Mouse (Mus musculus) C2C12 (cell line): ENCODE data around the gene Tomm20. TPM values are rescaled to one million over a fixed set of nuclear protein-coding genes. Genes with fewer than 3 reads are reported as not detected.
"Not testable (repeated sequence)": the region's sequence is repeated elsewhere in the genome, so short reads cannot be mapped to it uniquely, and the experiment has no call there.

Source experiments
- H3K27me3 ChIP-seq: one replicate; pipeline ENCODE4 v1.6.1; 2011; ENCODE audit not compliant: control insufficient read depth, insufficient read depth, insufficient read length
- H3K36me3 ChIP-seq: one replicate; pipeline ENCODE4 v1.6.1; 2011; ENCODE audit not compliant: control insufficient read depth, insufficient read depth
- H3K4me3 ChIP-seq: one replicate; pipeline ENCODE4 v1.5.1; 2011; ENCODE audit warnings: mild to moderate bottlenecking, control low read depth; ENCODE audit not compliant: poor library complexity, insufficient read depth, severe bottlenecking
- H3K79me2 ChIP-seq: one replicate; pipeline ENCODE4 v1.6.1; 2011; ENCODE audit not compliant: control insufficient read depth, insufficient read depth
- H3K79me3 ChIP-seq: one replicate; pipeline ENCODE4 v1.6.1; 2011; ENCODE audit warnings: low read depth, control low read depth
- H3ac ChIP-seq: one replicate; pipeline ENCODE3; 2011; ENCODE audit warnings: low read depth; ENCODE audit not compliant: control insufficient read depth, insufficient read length
- CEBPB ChIP-seq: IDR thresholded peaks from one replicate; pipeline ENCODE4 v1.6.1; 2011; ENCODE audit warnings: low read depth, mild to moderate bottlenecking, control low read depth, moderate library complexity
- CTCF ChIP-seq: IDR thresholded peaks from one replicate; pipeline ENCODE4 v1.5.1; 2011; ENCODE audit not compliant: control insufficient read depth, insufficient read depth, insufficient read length
- FOSL1 ChIP-seq: IDR thresholded peaks from one replicate; pipeline ENCODE4 v1.8.0; 2011; ENCODE audit warnings: mild to moderate bottlenecking, low read length; ENCODE audit not compliant: poor library complexity, insufficient read depth, severe bottlenecking
- MAX ChIP-seq: IDR thresholded peaks from one replicate; pipeline ENCODE4 v1.6.1; 2011; ENCODE audit warnings: mild to moderate bottlenecking, control low read depth
- MYOD1 ChIP-seq: IDR thresholded peaks from one replicate; pipeline ENCODE4 v1.6.1; 2011; ENCODE audit warnings: low read depth; ENCODE audit not compliant: control insufficient read depth, insufficient read length
- MYOG ChIP-seq: IDR thresholded peaks from one replicate; pipeline ENCODE4 v1.6.1; 2011; ENCODE audit not compliant: control insufficient read depth, insufficient read length; ENCODE audit errors: extremely low read depth
- USF1 ChIP-seq: IDR thresholded peaks from one replicate; pipeline ENCODE4 v1.6.1; 2011; ENCODE audit warnings: low read depth, mild to moderate bottlenecking, control low read depth, moderate library complexity
- polyA plus RNA-seq: library from polyadenylated mRNA; unstranded; fragments of >200 nt; fragmentation: generic; extraction: Trizol; gene quantifications from one replicate; pipeline ENCODE4 v1.2.1, GENCODE M21; 2012; ENCODE audit warnings: missing spikeins

Tomm20 gene
- polyA plus RNA-seq, 1 experiment = 255 TPM

DNA sequence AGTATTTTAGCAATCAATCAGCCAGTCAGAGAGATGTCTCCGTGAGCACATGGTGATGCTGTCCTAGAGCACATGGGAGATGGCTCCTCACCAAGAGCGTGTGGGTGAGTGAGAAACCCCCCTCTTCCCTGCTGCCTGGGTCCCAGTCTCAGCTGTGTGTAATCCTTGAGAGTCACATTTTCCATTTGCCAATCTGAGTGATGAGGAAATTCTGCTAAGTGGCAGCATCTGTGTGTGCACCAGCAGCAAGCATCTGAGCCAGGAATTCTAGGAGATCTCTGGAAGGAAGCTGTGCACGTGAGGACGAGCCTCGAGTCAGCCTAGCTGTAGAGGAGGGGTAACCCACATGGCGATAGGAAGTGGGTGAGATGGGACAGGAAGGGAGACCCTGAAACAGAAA is 50.5 kb downstream of the Tomm20 start:
- no peaks in the 10 kb centered on the region for H3K79me2 ChIP-seq
- H3K27me3 ChIP-seq = no peaks in the 10 kb centered on the region
- TF ChIP-seq CEBPB = no peak
- no peak for TF ChIP-seq MYOG
- no peak for TF ChIP-seq USF1
- no peak for TF ChIP-seq CTCF
- TF ChIP-seq MYOD1 = no peak
- no peak for TF ChIP-seq FOSL1
- TF ChIP-seq MAX = no peak
- no peaks in the 10 kb centered on the region for H3K36me3 ChIP-seq
- no peak overlapping the region for H3K4me3 ChIP-seq
- H3ac ChIP-seq = no peak overlapping the region
- no peaks in the 10 kb centered on the region for H3K79me3 ChIP-seq

DNA sequence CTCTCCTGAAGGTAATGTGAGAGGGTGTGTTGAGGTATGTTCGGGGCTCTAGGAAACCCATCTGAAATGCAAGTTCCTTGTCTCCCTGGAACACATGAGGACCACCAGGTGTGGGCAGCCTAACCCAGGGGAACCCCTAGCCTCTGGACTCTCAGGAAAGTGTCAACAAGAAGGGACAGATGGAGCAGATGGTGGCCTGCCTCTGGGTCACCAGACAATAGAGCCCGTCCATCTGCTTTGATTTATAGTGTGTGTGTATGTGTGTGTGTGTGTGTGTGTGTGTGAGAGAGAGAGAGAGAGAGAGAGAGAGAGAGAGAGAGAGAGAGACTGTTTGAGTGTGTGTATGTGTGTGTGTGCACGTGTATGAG is 58.0 kb downstream of the Tomm20 start:
- H3K36me3 ChIP-seq = no peaks in the 10 kb centered on the region
- no peak overlapping the region for H3ac ChIP-seq
- H3K79me2 ChIP-seq = no peaks in the 10 kb centered on the region
- no peak for TF ChIP-seq MAX
- no peak for TF ChIP-seq CTCF
- TF ChIP-seq USF1 = no peak
- no peak for TF ChIP-seq MYOG
- no peak for TF ChIP-seq MYOD1
- no peak overlapping the region for H3K4me3 ChIP-seq
- no peaks in the 10 kb centered on the region for H3K79me3 ChIP-seq
- H3K27me3 ChIP-seq = no peaks in the 10 kb centered on the region

DNA sequence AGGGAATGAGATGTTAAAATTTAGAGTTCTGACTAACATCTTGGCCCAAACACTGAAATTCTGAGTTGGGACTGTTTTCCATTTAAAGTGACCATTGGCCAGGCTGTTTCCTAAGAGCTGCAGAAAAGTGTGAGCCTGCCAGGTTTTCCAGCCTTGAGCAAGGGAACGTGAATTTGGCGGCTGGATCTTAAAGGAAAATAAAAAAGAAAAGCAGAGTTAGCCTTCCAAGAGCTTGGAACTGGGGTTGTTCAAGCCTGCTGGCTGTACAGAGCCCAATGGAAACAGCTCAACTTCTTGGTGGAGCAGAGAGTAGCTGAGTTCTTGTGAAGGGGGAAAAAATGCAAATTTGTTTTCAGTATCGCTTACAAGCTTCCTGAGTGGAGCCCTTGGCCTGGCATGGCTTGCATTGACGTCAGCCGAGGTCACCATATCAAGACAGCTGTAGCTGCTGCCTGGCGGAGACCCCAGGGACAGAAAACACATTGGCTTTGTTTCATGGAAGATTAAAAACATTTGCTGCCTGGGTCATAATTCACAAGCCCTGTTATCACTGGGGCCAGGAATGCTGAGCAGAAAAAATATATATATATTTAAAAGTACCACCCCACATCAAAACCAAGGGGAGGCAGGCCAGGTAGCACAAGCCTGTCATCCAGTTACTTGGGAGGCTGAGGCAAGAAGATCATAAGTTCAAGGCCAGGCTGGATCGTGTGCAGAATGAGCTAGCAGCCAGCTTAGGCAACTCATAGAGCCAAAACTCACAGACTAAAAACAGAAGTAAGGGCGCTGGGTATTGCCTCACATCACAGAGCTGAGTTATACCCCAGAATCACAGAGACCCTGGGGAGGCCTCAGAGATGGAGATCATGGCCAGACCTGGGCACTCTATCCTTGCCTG is 58.7 kb downstream of the Tomm20 start:
- H3K79me2 ChIP-seq = no peaks in the 10 kb centered on the region
- no peaks in the 10 kb centered on the region for H3K79me3 ChIP-seq
- no peaks in the 10 kb centered on the region for H3K27me3 ChIP-seq
- H3K4me3 ChIP-seq = no peak overlapping the region
- H3ac ChIP-seq = no peak overlapping the region
- no peak for TF ChIP-seq MAX
- no peak for TF ChIP-seq CEBPB
- TF ChIP-seq MYOG = no peak
- TF ChIP-seq CTCF = no peak
- no peak for TF ChIP-seq FOSL1
- TF ChIP-seq USF1 = no peak
- no peaks in the 10 kb centered on the region for H3K36me3 ChIP-seq

- Histone ChIP-seq H3K79me3 (no peaks in the 10 kb centered on the region), H3K36me3 (no peaks in the 10 kb centered on the region), H3K79me2 (no peaks in the 10 kb centered on the region), H3ac (no peak overlapping the region), H3K4me3 (no peak overlapping the region), H3K27me3 (no peaks in the 10 kb centered on the region)
- no peak for TF ChIP-seq USF1
- no peak for TF ChIP-seq CEBPB
- no peak for TF ChIP-seq CTCF
- no peak for TF ChIP-seq MYOG
- TF ChIP-seq MYOD1 = no peak
- TF ChIP-seq MAX = no peak
- TF ChIP-seq FOSL1 = no peak
These were observed 59.8 kb downstream of the Tomm20 start for GRCm38 (mm10) chr8:126885554-126886485.

- Histone ChIP-seq H3ac (no peak overlapping the region), H3K4me3 (no peak overlapping the region), H3K79me3 (no peaks in the 10 kb centered on the region), H3K36me3 (no peaks in the 10 kb centered on the region), H3K27me3 (no peaks in the 10 kb centered on the region), H3K79me2 (no peaks in the 10 kb centered on the region)
- TF ChIP-seq MAX (peak; percentile 85), FOSL1 (no peak), USF1 (peak; percentile 94)
These were observed 61.3 kb downstream of the Tomm20 start for GRCm38 (mm10) chr8:126884202-126884926.

DNA sequence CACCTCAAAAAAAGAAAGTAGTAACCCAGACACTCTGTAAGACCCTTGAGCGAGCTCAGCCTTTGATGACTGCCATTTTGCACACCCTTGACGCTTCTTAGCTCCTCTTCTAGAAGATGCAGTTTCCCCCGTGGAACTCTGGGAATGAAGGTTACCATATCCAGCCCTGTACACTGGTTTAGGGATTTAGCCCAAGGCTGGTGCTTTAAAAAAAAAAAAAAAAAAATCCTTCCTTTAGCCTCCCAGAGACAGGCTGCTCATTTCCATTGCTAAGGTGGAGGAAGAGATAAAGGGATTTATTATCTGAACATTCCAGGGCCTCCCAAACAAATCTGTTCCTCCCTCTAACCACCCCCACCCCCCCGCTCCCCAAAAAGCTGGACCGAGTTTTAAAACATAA is 61.9 kb downstream of the Tomm20 start:
- H3K36me3 ChIP-seq = no peaks in the 10 kb centered on the region
- H3K79me2 ChIP-seq = no peaks in the 10 kb centered on the region
- no peaks in the 10 kb centered on the region for H3K79me3 ChIP-seq
- H3K27me3 ChIP-seq = no peaks in the 10 kb centered on the region
- H3ac ChIP-seq = no peak overlapping the region
- no peak for TF ChIP-seq CTCF
- no peak for TF ChIP-seq MYOG
- TF ChIP-seq MYOD1 = no peak
- no peak for TF ChIP-seq MAX
- no peak for TF ChIP-seq CEBPB
- no peak overlapping the region for H3K4me3 ChIP-seq

DNA sequence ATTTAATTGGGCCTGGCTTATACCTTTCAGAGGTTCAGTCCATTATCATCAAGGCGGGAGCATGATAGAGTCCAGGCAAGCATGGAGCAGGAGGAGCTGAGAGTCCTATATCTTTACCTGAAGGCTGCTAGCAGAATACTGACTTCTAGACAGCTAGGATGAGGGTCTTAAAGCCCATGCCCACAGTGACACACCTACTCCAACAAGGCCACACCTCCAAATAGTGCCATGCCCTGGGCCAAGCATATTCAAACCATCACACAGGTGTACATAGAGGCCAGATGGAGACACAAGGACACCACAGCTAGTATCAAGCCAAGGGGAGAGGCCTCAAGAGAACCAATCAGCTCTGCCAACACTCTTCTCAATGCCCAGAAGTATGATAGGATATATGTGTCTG is 63.1 kb downstream of the Tomm20 start:
- not testable (repeated sequence) for H3K79me3 ChIP-seq, H3K27me3 ChIP-seq, H3K79me2 ChIP-seq, H3K36me3 ChIP-seq, H3K4me3 ChIP-seq, H3ac ChIP-seq
